Mouse (Mus musculus) urinary bladder, postnatal 10 days (tissue): ENCODE results near the gene Inka1.

Source experiments
- DNase-seq: peaks from one replicate; pipeline ENCODE4 v3.0.0; 2022; ENCODE audit warnings: low spot score

The Inka1 gene

GRCm38 (mm10) chr9:107984052-107984753, 1.5 kb downstream of the Inka1 start:
- DNase-seq = no peak

DNA sequence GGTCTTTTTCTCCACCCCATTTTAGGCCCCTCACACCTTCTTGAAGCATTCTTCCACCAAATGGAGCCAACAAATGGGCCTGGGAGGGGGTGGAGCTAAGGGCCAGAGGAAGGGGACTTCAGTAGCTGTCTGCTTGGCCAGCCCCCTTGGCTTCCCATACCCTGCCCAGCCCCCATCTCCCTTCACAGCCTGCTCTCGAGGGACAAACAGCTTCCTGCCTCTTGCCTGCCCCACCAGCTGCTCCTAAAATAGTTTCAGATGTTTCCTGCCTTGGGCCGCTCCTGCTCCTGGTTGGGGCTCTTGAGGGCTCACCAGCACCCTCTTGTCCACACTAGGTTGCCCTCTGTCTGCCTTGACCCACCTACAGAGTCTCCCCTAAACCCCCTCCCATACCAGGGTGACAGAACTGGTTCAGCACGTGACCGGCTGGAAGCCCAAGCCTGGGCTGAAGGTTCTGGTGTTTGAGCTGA, 2.2 kb downstream of the Inka1 start:
- DNase-seq = no peak

DNA sequence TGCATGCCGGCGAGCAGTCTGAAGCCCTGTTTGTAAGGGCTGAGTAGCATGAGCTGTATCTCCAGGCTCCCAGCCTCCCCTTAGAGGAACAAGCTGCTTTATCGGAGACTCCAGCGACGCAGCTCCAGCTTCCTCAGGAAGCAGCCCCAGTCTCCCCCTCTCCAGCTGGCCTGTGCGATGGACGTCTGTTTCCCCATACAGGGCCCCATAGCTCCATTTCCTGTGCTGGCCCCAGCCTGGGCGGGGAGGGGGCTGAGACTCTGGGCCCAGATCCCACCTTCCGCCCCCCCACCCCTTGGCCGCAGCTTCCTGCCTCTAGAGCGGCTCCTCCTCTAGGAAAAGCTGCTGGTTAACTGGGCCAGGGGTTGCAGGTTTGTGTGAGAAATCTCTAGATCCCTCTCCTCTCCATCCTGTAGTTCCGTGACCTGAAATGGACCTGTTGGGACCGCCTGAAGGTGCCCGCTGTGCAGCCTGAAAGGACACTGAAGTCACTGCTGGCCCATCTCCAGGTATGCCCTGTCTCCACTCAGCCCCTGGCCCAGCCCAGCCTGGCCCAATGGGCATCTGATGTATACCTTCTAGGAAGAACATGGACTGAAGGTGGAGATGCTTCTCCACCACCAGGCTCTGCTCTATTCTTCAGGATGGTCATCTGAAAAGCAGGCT, 2.9 kb downstream of the Inka1 start, which contains the start of gene Gm20661:
Gm20661 (plus strand) TSS at position 378 of the 666 bp plus-strand sequence.
- no peak for DNase-seq

- no peak for DNase-seq
These were observed 3.7 kb downstream of the Inka1 start for GRCm38 (mm10) chr9:107981684-107982605.

GRCm38 (mm10) chr9:107978815-107979214, 6.9 kb downstream of the Inka1 start:
- DNase-seq = no peak

- DNase-seq = no peak
These were observed 10.0 kb downstream of the Inka1 start, which contains the start of gene Uba7 for GRCm38 (mm10) chr9:107975399-107976386. Uba7 (plus strand) TSS chr9:107975505.

- no peak for DNase-seq
These were observed 11.0 kb downstream of the Inka1 start for GRCm38 (mm10) chr9:107974491-107975171.

DNA sequence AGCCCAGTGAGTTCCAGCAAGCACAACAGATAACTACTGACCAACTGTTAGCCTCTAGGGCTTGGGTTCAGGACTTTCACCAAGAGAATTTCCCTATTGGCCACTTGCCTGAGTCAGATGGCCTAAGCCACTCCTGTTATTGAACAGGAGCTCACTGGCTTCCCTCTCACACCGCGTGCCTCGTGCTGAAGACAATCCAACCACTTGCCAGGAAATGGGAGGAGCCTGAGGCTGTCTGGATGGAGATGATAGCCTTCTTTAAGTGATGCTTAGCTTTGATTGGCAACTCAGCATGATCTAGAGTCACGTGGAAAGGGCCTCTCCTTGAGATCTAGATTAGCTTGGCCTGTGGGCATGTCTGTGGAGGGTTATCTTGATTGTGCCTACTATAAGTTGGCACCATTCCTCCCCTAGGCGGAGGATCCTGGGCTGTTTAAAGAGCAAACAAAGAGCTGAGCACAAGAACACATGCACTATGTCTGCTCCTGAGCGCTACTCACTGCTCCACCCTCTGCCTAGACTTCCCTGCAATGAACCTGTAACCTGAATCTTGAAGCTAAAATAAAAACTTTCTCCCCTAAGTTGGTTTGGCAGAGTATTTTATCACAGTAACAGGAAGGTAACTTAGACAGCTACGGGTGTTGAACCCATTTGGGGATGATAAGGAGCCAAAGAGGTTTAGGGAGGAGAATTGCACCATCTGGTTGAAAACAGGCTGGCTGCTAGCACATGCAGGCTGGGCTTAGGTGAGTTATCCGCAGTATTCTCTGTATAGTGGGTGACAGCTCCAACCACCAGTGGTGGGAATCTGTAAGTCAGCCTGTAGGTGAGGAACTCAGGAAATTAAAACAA, 13.8 kb downstream of the Inka1 start:
- DNase-seq = no peak

GRCm38 (mm10) chr9:107970311-107970710, 15.4 kb downstream of the Inka1 start:
- no peak for DNase-seq

DNA sequence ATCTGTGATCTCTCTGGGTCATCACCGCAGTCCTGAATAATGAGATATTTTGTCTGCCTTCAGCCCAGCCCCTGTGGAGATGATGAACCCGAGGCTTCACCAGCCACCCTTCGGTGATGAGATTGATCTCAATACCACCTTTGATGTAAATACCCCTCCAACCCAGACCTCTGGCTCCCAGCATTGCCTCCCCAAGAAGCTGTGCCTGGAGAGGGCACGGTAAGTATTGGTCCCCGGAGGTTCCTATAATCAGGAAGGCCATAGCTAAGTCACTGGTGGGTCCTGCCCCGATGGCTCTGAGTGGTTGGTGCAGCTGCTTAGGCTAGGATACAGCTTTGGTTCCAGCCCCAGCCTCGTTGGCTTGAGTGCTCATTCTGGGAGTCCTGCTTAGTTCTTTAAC, 17.1 kb downstream of the Inka1 start:
- DNase-seq = no peak

DNA sequence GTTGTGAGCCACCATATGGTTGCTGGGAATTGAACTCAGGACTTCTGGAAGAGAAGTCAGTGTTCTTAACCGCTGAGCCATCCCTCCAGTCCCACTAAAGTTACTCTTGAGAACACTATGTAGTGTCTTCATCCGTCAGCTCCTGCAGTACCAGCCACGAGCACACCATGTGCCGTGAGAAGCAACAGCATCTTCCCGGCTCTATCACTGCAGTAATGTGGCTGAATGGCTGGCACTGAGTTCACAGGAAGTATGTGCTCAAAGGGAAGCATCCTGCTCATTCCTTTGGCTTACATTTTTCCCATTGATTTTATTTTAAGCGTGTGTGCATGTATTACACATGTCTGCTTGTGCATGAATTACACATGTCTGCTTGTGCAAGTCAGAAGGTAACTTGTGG, 18.2 kb downstream of the Inka1 start:
- DNase-seq = no peak

- no peak for DNase-seq
These were observed 19.0 kb downstream of the Inka1 start for GRCm38 (mm10) chr9:107966676-107967075.

DNA sequence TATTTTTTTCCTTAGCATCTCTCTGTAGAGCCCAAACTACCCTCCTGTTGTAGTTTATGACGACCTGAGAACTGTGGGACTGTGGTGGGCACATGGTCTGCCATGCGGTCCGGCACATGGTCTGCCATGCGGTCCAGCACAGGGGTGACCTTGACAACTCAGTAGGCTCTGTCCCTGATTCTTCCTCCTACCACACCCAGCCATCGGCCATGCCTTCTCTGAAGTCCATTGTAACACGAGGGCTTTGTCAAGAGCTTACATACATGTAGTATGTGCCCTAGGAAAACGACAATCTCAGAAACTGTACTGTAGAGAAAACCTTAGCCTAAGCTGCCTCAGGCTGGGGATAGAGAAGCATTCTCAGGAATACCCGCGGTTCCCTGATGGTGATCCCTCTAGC, 21.0 kb downstream of the Inka1 start:
- DNase-seq = no peak

DNA sequence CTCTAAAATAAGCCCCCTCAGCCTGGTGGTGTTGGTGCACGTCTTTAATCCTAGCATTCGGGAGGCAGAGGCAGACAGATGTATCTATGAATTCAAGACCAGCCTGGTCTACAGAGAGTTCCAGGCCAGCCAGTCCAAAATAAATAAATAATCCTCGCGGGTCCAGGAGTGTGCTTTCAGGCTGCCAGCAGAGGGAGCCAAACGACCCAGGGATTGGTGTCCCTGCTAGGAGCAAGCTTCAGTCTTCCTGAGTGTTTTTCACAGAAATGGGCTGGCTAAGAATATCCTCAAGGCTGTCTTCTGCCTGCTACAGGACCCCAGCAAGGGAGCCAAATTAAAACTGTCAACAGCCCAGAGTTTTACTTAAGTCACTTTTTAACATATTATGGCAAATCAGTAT, 22.0 kb downstream of the Inka1 start:
- no peak for DNase-seq

DNA sequence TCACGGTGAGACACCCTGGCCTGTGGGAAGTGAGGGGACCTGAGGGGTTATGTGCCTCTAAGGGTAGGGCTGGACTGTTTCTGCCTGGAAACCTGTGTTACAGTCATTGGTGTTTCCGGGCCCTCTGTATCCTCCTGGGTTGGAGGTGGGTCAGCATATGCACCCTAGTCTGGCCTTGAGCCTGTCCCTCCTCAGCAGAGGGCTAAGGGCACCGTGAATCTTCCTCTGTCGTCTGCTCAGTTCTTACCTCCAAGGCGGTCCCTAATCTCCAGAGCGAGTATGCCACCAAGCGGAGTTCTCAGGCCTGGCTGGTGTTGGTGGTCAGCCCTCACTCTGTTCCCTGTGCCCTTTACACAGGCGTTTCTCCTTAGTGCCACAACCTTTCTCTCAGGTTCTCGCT, 22.8 kb downstream of the Inka1 start:
- DNase-seq = no peak

GRCm38 (mm10) chr9:107961881-107962280, 23.8 kb downstream of the Inka1 start:
- no peak for DNase-seq

- no peak for DNase-seq
These were observed 24.3 kb downstream of the Inka1 start for GRCm38 (mm10) chr9:107961351-107961762.

DNA sequence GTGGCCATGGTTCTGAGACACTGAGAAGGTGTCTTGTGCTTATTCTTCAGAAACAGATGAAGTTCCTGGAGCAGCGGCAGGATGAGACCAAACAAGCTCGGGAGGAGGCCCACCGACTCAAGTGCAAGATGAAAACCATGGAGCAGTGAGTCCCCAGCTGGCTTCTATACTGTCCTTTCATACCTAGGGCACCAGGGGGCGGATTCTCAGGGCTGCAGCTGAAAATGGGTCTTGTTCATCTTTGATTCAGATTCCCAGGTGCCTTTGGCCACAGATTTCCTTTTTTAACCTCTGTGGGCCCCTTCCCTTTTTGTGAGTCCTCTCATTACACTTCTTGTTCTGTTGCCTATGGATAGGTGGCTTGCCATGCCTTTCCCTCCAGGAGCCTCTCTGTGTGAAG, 24.8 kb downstream of the Inka1 start:
- DNase-seq = no peak

DNA sequence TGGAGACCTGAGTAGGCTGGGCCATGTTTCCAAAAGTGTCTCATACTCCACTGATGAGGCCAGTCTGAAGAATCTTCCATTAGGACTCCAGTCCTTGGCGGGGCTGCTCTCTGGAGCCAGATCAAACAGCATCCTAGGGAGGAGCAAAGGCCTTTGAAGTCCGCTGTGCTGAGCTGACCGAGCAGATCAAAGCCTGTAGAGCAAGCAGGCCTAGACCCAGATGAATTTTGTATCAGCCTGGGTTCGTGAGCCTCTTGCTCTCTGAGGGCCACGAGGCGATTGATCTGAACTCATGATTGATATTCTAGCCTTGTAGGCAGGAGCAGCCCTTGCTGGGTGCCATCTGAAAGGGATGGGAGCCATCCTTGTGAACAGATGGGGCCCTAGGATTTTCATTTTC, 25.8 kb downstream of the Inka1 start:
- DNase-seq = no peak

GRCm38 (mm10) chr9:107957141-107957540, 28.5 kb downstream of the Inka1 start:
- no peak for DNase-seq
